Mouse (Mus musculus) erythroblast, embryonic 14.5 days (primary cell): ENCODE data around the gene Lysmd1.
"Not testable (repeated sequence)": the region's sequence is repeated elsewhere in the genome, so short reads cannot be mapped to it uniquely, and the experiment has no call there.

Source experiments
- GATA1 ChIP-seq: IDR thresholded peaks from 2 replicates; pipeline ENCODE4 v1.6.1; 2012; ENCODE audit warnings: low read length, inconsistent platforms, mixed read lengths
- TAL1 ChIP-seq: IDR thresholded peaks from 3 replicates; pipeline ENCODE4 v1.6.1; 2012; ENCODE audit warnings: low read length, inconsistent platforms, mixed read lengths

DNA sequence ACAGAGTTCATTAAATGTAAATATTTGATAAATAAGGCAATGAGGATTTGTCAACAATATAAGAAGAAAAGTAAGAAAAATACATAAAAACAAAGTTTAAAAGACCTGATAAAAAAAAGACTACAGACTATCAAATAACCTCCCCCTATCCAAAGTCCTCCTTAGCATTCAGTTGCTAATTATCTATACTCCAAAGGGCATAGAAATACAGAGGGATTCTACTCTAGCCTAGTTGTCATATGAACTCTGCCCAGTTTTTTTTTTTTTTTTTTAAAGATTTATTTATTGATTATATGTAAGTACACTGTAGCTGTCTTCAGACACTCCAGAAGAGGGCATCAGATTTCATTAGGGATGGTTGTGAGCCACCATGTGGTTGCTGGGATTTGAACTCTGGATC is 26.6 kb upstream of the Lysmd1 start:
- TF ChIP-seq GATA1, TAL1: not testable (repeated sequence)
